Mouse (Mus musculus) hindbrain, embryonic 11.5 days (tissue): ENCODE results near the gene Itgb2. TPM values are rescaled to one million over a fixed set of nuclear protein-coding genes. Genes with fewer than 3 reads are reported as not detected.

Experiments
- ATAC-seq: fragments of 200-750 bp; cut with Nextera tagmentation; 2 replicates; pipeline ENCODE4 v1.8.0; 2017; ENCODE audit warnings: mild to moderate bottlenecking, moderate TSS enrichment, moderate library complexity; ENCODE audit not compliant: low FRiP score
- DNase-seq: peaks from one replicate; pipeline ENCODE4 v3.0.0-alpha.2; 2015; ENCODE audit warnings: low spot score
- H3K27ac ChIP-seq: fragments of 300-500 bp; sonication (generic); 2 replicates; pipeline ENCODE4 v1.5.1; 2014; ENCODE audit warnings: mild to moderate bottlenecking, low read depth, low read length
- H3K27me3 ChIP-seq: fragments of 300-500 bp; sonication (generic); 2 replicates; pipeline ENCODE4 v1.6.1; 2014; ENCODE audit warnings: mild to moderate bottlenecking, low read length, moderate library complexity, mixed read lengths; ENCODE audit not compliant: control insufficient read depth, insufficient read depth
- H3K36me3 ChIP-seq: fragments of 300-500 bp; sonication (generic); 2 replicates; pipeline ENCODE4 v1.6.1; 2014; ENCODE audit warnings: mild to moderate bottlenecking, low read length, moderate library complexity, mixed read lengths; ENCODE audit not compliant: control insufficient read depth, insufficient read depth
- H3K4me1 ChIP-seq: fragments of 300-500 bp; sonication (generic); replicated peaks from 2 replicates; pipeline ENCODE4 v1.6.1; 2014; ENCODE audit warnings: low read length, mixed read lengths; ENCODE audit not compliant: control insufficient read depth, insufficient read depth
- H3K4me2 ChIP-seq: fragments of 300-500 bp; sonication (generic); replicated peaks from 2 replicates; pipeline ENCODE4 v1.6.1; 2014; ENCODE audit warnings: mild to moderate bottlenecking, low read depth, low read length
- H3K4me3 ChIP-seq: fragments of 300-500 bp; sonication (generic); 2 replicates; pipeline ENCODE4 v1.5.1; 2014; ENCODE audit warnings: low read depth, low read length
- H3K9ac ChIP-seq: fragments of 300-500 bp; sonication (generic); 2 replicates; pipeline ENCODE4 v1.6.1; 2014; ENCODE audit warnings: low read depth, low read length
- H3K9me3 ChIP-seq: fragments of 300-500 bp; sonication (generic); 2 replicates; pipeline ENCODE4 v1.6.1; 2016; ENCODE audit warnings: low read length; ENCODE audit not compliant: control insufficient read depth
- WGBS: fragments of 180-500 bp; shearing (Covaris S2); extraction: QIAGEN DNeasy Blood & Tissue Kit; methylation state at CpG from one replicate; pipeline ENCODE4 v1.1.7; 2014; 5-methylcytosine and 5-hydroxymethylcytosine counted together
- polyA plus RNA-seq: library from polyadenylated mRNA; unstranded; fragments of >200 nt; fragmentation: Nextera tagmentation; extraction: Ambion mirVana; gene quantifications from 2 replicates; pipeline ENCODE4 v1.2.1, GENCODE M21; 2014

The Itgb2 gene
- polyA plus RNA-seq, 1 experiment from 2014 or later = 1.2 TPM

DNA sequence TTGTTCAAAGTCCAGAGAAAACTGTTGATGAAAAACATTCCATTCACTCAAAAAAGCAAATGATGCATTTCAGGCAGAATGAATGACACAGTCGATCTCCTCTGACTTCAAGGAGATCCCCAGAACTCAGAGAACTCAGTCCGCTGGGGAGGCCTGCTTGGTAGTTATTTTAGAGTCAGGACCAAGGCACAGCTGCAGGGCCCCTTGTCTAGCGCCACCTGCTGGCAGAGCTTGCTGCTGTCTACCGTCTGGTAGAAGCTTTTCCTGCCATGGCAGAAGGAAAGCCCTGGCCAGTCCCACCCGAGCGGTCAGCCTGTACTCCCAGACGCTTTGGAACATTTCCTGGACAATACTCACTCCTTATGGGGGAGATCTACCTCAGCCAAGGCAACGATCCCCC lies 36.6 kb downstream of the Itgb2 start:
- ATAC-seq (no peak), DNase-seq (peak; percentile 79)
- Histone ChIP-seq H3K4me2 (no peak overlapping the region), H3K27ac (no peak overlapping the region), H3K27me3 (no peaks in the 10 kb centered on the region), H3K9me3 (no peaks in the 10 kb centered on the region), H3K36me3 (no peaks in the 10 kb centered on the region), H3K4me3 (no peak overlapping the region), H3K4me1 (no peaks in the 10 kb centered on the region), H3K9ac (no peak overlapping the region)
- WGBS = 34% methylated on average over 8 of the region's 8 CpGs

GRCm38 (mm10) chr10:77569481-77569880 lies 39.4 kb downstream of the Itgb2 start:
- no peak overlapping the region for H3K27ac ChIP-seq
- no peak overlapping the region for H3K9ac ChIP-seq
- ATAC-seq = no peak
- no peaks in the 10 kb centered on the region for H3K4me1 ChIP-seq
- no peak for DNase-seq
- H3K27me3 ChIP-seq = no peaks in the 10 kb centered on the region
- H3K4me3 ChIP-seq = no peak overlapping the region
- H3K36me3 ChIP-seq = no peaks in the 10 kb centered on the region
- H3K9me3 ChIP-seq = no peaks in the 10 kb centered on the region
- 37% methylated on average over 7 of the region's 7 CpGs for WGBS
- H3K4me2 ChIP-seq = no peak overlapping the region

DNA sequence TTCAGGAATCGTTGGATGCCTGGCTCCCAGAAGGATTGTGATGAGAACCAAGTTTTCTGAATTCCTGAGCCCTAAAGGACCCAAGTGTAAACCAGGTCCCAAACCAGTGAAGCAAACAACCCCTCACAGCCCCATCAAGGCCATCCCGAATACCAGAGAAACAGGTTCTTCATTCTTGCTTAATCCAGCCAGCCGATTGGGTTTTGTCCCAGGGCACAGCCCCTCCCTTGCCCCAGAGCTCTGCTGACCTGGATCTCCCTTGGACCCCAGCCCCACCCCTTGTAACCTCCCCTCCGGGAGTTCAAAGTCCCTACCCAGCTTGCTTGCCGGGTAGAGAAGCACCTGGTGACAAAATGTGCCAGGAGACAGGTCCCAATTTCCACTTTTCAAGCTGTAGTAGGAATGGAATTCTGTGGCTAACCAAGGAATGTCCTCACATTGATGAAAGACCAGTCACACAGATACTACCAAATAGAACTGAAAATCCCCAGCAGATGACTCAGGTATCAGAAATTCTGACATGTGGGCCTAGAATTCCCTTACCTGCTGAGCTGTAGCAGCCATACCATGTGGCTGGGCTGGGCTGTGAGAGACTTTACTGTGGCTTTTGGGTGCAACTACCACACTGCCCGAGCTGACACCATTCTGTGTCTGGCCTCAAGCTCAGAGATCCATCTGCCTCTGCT lies 40.1 kb downstream of the Itgb2 start:
- Histone ChIP-seq H3K4me1 (no peaks in the 10 kb centered on the region), H3K9ac (no peak overlapping the region), H3K27ac (no peak overlapping the region), H3K4me3 (no peak overlapping the region), H3K36me3 (no peaks in the 10 kb centered on the region), H3K27me3 (no peaks in the 10 kb centered on the region), H3K9me3 (no peaks in the 10 kb centered on the region), H3K4me2 (no peak overlapping the region)
- DNase-seq (no peak), ATAC-seq (no peak)
- 57% methylated on average over 6 of the region's 6 CpGs for WGBS

GRCm38 (mm10) chr10:77572225-77572624 lies 42.2 kb downstream of the Itgb2 start:
- Histone ChIP-seq H3K4me3 (no peak overlapping the region), H3K27me3 (no peaks in the 10 kb centered on the region), H3K9me3 (no peaks in the 10 kb centered on the region), H3K9ac (no peak overlapping the region), H3K4me2 (no peak overlapping the region), H3K36me3 (no peaks in the 10 kb centered on the region), H3K27ac (no peak overlapping the region), H3K4me1 (no peaks in the 10 kb centered on the region)
- ATAC-seq = no peak
- 44% methylated on average over 3 of the region's 3 CpGs for WGBS
- peak; percentile 19 for DNase-seq

GRCm38 (mm10) chr10:77573162-77573561 lies 43.1 kb downstream of the Itgb2 start:
- no peaks in the 10 kb centered on the region for H3K27me3 ChIP-seq
- H3K4me2 ChIP-seq = no peak overlapping the region
- ATAC-seq (no peak), DNase-seq (no peak)
- H3K27ac ChIP-seq = no peak overlapping the region
- H3K36me3 ChIP-seq = no peaks in the 10 kb centered on the region
- H3K9me3 ChIP-seq = no peaks in the 10 kb centered on the region
- H3K4me1 ChIP-seq = no peaks in the 10 kb centered on the region
- no peak overlapping the region for H3K4me3 ChIP-seq
- WGBS = 66% methylated on average over 1 of the region's 1 CpGs
- no peak overlapping the region for H3K9ac ChIP-seq

- no peaks in the 10 kb centered on the region for H3K27me3 ChIP-seq
- H3K36me3 ChIP-seq = no peaks in the 10 kb centered on the region
- 66% methylated on average over 10 of the region's 10 CpGs for WGBS
- H3K9ac ChIP-seq = no peak overlapping the region
- H3K4me3 ChIP-seq = no peak overlapping the region
- H3K4me1 ChIP-seq = 0 out of 2 replicates have a peak, but pooled peaks cover 2% of the 10 kb centered on the region
- no peaks in the 10 kb centered on the region for H3K9me3 ChIP-seq
- ATAC-seq (no peak), DNase-seq (no peak)
- H3K4me2 ChIP-seq = no peak overlapping the region
- no peak overlapping the region for H3K27ac ChIP-seq
Measured at GRCm38 (mm10) chr10:77580027-77580920, 50.2 kb downstream of the Itgb2 start.

DNA sequence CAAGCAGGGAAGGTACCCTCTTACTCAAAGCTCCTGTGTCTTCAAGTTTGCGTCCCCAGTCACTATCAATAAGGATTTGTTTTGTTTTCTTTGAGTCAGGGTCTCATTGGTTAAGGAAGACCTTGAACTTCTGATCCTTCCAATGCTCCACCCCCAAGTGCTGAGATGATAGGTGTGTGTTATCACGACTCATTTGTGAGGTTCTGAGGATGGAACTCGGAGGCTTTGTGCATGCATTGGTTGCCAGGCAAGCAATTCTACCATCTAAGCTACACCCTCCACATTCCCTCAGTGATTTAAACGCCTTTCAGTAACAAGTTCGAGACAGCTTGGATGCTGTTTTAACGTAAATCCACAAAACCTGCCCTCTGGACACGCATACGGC lies 51.0 kb downstream of the Itgb2 start:
- Histone ChIP-seq H3K36me3 (no peaks in the 10 kb centered on the region), H3K9me3 (no peaks in the 10 kb centered on the region), H3K4me3 (peak overlapping the region; percentile 81), H3K27me3 (no peaks in the 10 kb centered on the region), H3K4me1 (0 out of 2 replicates have a peak, but pooled peaks cover 2% of the 10 kb centered on the region), H3K9ac (peak overlapping the region; percentile 84), H3K27ac (peak overlapping the region; percentile 75; the same call in 1 of the 2 replicates), H3K4me2 (peak overlapping the region; percentile 83)
- peak; percentile 21; the same call in 1 of the 2 replicates for ATAC-seq
- no peak for DNase-seq
- 12% methylated on average over 8 of the region's 8 CpGs for WGBS

DNA sequence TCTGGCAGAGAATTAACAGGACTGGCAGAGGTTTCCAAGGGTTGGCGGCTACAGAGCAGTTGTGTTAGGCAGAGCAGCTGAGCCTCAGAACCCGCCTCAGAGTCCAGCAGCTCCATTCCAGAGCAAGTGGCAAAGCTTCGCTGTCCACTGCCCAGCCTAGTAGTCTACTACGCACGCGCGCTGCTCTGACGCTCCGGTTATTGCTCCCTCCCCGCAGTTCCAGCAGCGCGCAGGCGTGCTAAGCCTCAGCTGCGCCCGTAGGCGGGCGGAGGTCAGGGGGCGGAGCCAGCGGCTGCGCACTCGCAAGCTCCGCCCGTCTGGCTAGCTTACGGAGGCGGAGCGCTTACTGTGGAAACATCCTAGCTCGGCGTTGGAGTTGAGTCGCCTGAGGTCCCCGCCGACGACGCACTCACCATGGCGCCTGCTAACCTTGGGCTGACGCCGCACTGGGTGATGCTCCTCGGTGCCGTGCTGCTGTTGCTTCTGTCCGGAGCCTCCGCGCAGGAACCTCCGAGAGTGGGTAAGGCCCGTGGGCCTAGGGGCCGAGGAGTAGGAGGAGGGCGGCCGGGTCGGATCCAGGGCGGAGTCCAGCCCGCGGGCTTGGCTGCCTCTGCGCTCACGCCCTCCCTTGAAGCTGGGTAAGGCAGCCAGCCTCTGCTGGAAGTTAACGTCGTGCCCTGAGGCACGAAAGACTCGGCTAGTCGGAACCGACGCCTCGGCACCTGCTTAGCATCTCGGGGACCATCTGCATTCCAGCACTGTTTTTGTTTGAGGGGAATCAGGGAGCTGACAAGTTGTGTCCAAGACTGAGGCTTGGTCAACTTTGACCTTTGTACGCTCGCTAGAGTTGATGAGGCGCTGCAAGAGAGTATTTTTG lies 51.6 kb downstream of the Itgb2 start, which contains the start of gene Pttg1ip:
TSS of gene Pttg1ip (plus strand) at position 313 of the 877 bp plus-strand sequence.
- no peaks in the 10 kb centered on the region for H3K36me3 ChIP-seq
- H3K27ac ChIP-seq = peak within 1 kb of the TSS; percentile 75
- peak within 1 kb of the TSS; percentile 84 for H3K9ac ChIP-seq
- WGBS = under 1% methylated on average over 61 of the region's 64 CpGs
- H3K4me1 ChIP-seq = 0 out of 2 replicates have a peak, but pooled peaks cover 2% of the 10 kb centered on the region
- peak within 1 kb of the TSS; percentile 81 for H3K4me3 ChIP-seq
- H3K27me3 ChIP-seq = no peaks in the 10 kb centered on the region
- H3K4me2 ChIP-seq = peak within 1 kb of the TSS; percentile 83
- no peaks in the 10 kb centered on the region for H3K9me3 ChIP-seq
- DNase-seq (peak; percentile 99), ATAC-seq (peak; percentile 97)
